Mouse (Mus musculus) embryo, embryonic 9.5 days (tissue): ENCODE measurements around the gene Olfr330.
"Not testable (repeated sequence)": the region's sequence is repeated elsewhere in the genome, so short reads cannot be mapped to it uniquely, and the experiment has no call there.

ENCODE experiments used
- DNase-seq: peaks from one replicate; pipeline ENCODE4 v3.0.0-alpha.2; 2017; ENCODE audit errors: extremely low spot score

Gene Olfr330

DNA sequence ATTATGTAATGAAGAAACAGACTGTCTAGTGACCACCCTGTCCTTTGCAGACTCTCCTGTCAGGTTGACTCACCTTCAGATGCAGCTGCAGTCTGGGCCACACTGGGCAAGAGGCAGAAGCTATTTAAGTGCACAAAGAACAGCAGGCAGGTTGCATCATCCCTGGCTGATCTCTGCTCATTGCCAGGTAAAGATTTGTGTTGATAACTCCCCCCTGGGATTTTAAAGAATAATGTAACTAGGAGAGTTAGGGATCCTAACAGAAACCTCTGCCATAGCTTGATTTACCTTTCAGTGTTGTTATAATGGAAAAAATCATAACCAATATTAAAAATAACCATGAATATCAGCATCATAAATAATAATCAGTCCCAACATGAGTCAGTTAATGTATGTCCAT lies at the start of gene Olfr330:
Olfr330 (minus strand) TSS at position 101 of the 400 bp plus-strand sequence.
- DNase-seq = not testable (repeated sequence)

GRCm38 (mm10) chr11:58578636-58579035 lies 44.0 kb upstream of the Olfr330 start:
- no peak for DNase-seq

DNA sequence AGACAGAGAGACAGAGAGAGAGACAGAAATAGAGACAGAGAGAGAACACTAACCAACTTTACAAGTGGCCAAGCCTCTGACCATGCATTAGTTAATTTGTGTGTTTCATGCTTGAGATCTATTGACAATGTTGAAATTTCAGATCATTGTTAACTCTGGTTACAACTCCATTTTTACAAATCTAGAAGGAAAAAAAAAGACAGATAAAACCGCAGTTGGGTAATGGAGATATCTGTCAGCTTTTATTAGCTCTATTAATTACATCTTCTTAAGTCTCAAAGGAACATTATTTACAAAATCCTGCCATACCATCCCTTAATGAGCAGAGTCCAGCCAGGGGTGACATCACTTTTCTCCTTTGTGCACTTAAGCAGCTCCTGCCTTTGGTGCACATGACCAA lies 42.8 kb upstream of the Olfr330 start, which contains the start of gene Olfr325:
Olfr325 (plus strand) TSS at position 301 of the 400 bp plus-strand sequence.
- no peak for DNase-seq

DNA sequence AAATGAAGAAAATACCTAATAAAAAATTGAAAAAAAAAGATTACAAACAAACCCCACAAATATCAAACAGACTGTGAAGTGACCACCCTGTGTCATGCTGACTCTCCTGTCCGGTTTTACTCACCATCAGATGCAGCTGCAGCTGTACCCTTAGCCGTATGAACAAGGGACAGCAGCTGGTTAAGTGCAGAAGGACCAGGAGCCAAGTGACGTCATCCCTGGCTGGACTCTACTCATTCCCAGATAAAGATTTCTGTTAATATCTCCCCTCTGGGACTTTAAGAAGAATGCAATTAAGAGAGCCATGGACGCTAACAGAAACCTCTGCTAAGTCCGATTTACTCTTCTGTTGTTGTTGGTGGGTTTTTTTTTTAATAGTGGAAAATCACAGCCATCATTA lies 35.8 kb upstream of the Olfr330 start, which contains the start of gene Olfr224:
Olfr224 (minus strand) TSS at position 149 of the 400 bp plus-strand sequence.
- no peak for DNase-seq

DNA sequence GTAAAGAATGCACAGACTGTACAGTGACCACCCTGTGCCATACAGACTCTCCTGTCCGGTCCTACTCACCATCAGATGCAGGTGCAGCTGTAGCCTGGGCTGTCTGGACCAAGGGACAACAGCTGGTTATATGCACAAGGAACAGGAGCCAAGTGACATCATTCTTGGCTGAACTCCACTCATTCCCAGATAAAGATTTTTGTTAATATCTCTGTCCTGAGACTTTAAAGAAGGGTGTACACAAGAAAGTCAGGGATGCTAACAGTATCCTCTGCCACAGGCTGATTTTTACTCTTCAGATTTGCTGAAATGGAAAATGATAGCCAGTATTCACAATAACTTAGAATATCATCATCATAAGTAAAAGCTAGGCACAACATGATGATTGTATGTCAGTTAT lies 20.9 kb upstream of the Olfr330 start, which contains the start of gene Olfr328:
Olfr328 (minus strand) TSS at position 101 of the 400 bp plus-strand sequence.
- no peak for DNase-seq

DNA sequence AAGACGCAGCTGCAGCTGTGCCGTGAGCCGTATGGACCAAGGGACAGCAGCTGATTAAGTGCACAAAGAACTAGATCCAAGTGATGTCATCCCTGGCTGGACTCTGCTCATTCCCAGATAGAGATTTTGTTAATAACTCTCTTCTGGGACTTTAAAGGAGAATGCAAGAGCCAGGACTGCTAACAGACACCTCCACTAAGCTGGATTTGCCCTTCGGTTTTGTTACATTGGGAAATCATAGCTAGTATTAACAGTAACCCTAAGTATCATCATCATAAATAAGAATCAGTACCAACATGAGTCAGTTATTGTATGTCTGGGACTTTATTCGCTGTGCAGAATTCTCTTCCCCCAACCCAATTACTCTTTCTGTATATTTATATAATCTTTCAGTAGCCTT lies 11.7 kb upstream of the Olfr330 start, which contains the start of gene Olfr329-ps:
Olfr329-ps (minus strand) TSS at position 101 of the 400 bp plus-strand sequence.
- no peak for DNase-seq

DNA sequence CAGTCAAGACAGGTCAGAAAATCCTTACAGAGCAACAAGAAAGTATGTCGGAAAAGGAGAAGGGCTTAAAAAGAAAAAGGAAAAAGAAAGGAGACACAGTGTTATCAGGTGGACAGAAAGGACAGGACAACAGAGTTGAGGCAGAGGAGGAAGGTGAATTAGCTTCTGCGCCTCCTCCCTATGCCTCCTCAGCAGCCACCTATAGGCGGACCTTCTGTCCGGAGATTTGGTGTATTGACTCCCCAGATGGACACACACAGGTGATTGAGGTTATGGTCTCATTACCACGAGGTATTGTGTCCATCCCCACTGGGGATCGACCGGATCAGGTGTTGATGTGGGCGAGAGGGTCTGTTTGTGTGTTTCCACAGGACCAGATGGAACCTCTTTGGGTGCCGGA lies 14.9 kb downstream of the Olfr330 start:
- not testable (repeated sequence) for DNase-seq

GRCm38 (mm10) chr11:58518916-58519315 lies 15.7 kb downstream of the Olfr330 start:
- not testable (repeated sequence) for DNase-seq

DNA sequence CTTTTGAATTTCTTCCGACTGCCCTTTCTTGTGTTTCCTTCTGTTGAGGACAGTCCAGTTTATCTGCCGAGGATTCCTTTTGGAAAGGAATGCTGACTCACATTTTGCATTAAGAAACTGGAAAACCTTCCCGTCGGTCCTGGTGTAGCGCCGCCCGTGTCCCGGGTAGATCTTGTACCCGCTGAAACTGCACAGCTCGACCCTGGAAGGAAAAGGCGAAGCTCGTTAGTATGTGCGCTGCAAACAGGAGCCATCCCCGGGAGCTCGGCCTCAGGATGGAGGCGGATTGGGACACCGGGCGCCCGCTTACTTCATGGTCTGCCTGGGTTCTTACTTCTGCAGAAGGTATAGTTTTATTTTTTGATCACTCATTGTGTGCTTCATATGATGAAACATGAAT lies 25.6 kb downstream of the Olfr330 start:
- DNase-seq = not testable (repeated sequence)

DNA sequence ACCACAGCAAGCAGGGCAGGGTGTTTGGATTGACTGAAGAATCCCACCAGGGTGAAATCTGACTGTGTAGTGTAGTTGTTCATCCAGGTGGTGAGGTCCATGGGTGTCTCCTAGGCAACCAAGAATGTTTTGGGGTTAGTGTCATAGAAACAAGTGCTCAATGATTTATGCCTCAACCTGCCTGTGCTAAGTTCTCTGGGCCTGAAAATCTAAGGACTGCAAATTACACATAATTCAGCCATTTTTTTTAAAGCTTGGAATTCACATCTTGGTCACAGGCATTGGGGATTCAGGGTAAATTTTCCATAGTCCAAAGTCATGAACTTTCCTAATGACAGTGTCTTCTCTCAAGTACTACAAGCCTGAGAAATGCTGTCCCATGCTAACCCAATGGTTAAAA lies 32.2 kb downstream of the Olfr330 start, which contains the start of gene Olfr331:
Olfr331 (minus strand) TSS at position 101 of the 400 bp plus-strand sequence.
- DNase-seq = not testable (repeated sequence)

DNA sequence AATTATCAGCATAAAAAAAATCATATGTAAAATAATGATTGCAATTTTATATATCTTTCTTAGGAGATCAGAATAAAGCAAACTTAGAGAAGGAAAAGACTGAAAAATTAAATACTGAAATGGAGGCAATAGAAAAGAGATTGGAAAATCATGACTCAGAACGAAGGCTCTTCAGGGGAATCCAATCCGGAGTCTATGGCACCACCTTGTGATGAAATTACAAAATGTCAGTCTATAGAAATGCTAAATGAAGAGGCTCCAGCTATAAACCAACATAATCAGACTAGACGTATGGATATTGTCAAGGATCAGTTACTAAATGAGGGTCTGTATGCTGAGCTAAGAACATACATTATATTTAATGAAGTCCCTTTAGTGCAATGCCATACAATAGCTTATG lies 35.3 kb downstream of the Olfr330 start:
- DNase-seq = no peak

- no peak for DNase-seq
Observed at GRCm38 (mm10) chr11:58498761-58499160, 35.9 kb downstream of the Olfr330 start.

DNA sequence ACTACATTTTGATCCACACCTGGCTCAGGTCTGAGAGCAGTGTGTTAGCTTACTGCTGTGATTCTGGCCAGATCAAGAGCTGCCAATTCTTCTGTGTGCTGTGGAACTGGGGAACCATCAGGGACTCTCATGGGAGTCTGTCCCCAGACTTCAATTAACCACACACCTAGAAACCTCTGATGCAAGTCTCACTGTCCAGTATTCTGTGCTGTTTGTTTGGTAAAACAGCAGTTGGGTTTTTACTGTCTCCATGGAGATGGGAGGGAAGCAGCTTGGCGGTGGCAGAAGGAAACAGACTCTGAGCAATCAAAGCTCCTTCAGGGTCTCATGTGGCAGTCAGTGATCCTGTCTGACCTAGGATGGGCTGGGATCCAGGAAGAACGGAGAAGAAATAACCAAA lies 42.2 kb downstream of the Olfr330 start, which contains the start of gene Olfr332:
Olfr332 (minus strand) TSS at position 101 of the 400 bp plus-strand sequence.
- no peak for DNase-seq
